Mouse (Mus musculus) midbrain, postnatal 0 days (tissue): ENCODE results near the gene Zkscan14. TPM values are rescaled to one million over a fixed set of nuclear protein-coding genes. Genes with fewer than 3 reads are reported as not detected.
"Not testable (repeated sequence)": the region's sequence is repeated elsewhere in the genome, so short reads cannot be mapped to it uniquely, and the experiment has no call there.

ENCODE experiments used
- ATAC-seq: fragments of 200-750 bp; cut with Nextera tagmentation; 2 replicates; pipeline ENCODE4 v1.8.0; 2017; ENCODE audit warnings: moderate number of reproducible peaks, mild to moderate bottlenecking, moderate TSS enrichment, moderate library complexity; ENCODE audit not compliant: low FRiP score
- DNase-seq: peaks from one replicate; pipeline ENCODE4 v3.0.0-alpha.2; 2015; ENCODE audit warnings: low spot score
- H3K27ac ChIP-seq: fragments of 300-500 bp; sonication (generic); 2 replicates; pipeline ENCODE4 v1.5.1; 2014; ENCODE audit warnings: low read depth, mild to moderate bottlenecking, low read length, mixed read lengths
- H3K27me3 ChIP-seq: fragments of 300-500 bp; sonication (generic); 2 replicates; pipeline ENCODE4 v1.6.1; 2014; ENCODE audit warnings: low read length, control low read depth, mixed read lengths; ENCODE audit not compliant: insufficient read depth
- H3K36me3 ChIP-seq: fragments of 300-500 bp; sonication (generic); 2 replicates; pipeline ENCODE4 v1.6.1; 2014; ENCODE audit warnings: low read length, control low read depth, mixed read lengths; ENCODE audit not compliant: insufficient read depth
- H3K4me1 ChIP-seq: fragments of 300-500 bp; sonication (generic); 2 replicates; pipeline ENCODE4 v1.6.1; 2014; ENCODE audit warnings: mild to moderate bottlenecking, control low read depth, antibody characterized with exemption, low read length, mixed read lengths; ENCODE audit not compliant: insufficient read depth
- H3K4me2 ChIP-seq: fragments of 300-500 bp; sonication (generic); 2 replicates; pipeline ENCODE4 v1.6.1; 2014; ENCODE audit warnings: low read depth, mild to moderate bottlenecking, low read length, mixed read lengths; ENCODE audit not compliant: poor library complexity, severe bottlenecking
- H3K4me3 ChIP-seq: fragments of 300-500 bp; sonication (generic); 2 replicates; pipeline ENCODE4 v1.5.1; 2014; ENCODE audit warnings: low read depth, mild to moderate bottlenecking, low read length, moderate library complexity
- H3K9ac ChIP-seq: fragments of 300-500 bp; sonication (generic); replicated peaks from 2 replicates; pipeline ENCODE4 v1.6.1; 2014; ENCODE audit warnings: mild to moderate bottlenecking, low read length, moderate library complexity, mixed read lengths; ENCODE audit not compliant: poor library complexity, severe bottlenecking
- H3K9me3 ChIP-seq: fragments of 300-500 bp; sonication (generic); 2 replicates; pipeline ENCODE4 v1.6.1; 2016; ENCODE audit warnings: low read length, control low read depth
- CTCF ChIP-seq: IDR thresholded peaks from 2 replicates; pipeline ENCODE4 v1.5.1; 2016; ENCODE audit warnings: antibody characterized with exemption, mild to moderate bottlenecking
- WGBS: fragments of 180-500 bp; shearing (Covaris S2); extraction: QIAGEN DNeasy Blood & Tissue Kit; methylation state at CpG from one replicate; pipeline ENCODE4 v1.1.7; 2014; 5-methylcytosine and 5-hydroxymethylcytosine counted together
- polyA plus RNA-seq: library from polyadenylated mRNA; unstranded; fragments of >200 nt; fragmentation: Nextera tagmentation; extraction: Ambion mirVana; gene quantifications from 2 replicates; pipeline ENCODE4 v1.2.1, GENCODE M21; 2015
- total RNA-seq: library from RNA; depleted of rRNA; stranded (reverse); fragments of >200 nt; gene quantifications from 2 replicates; pipeline ENCODE4 v1.2.3, GENCODE M21; 2014; rRNA removed

Gene Zkscan14
- total RNA-seq (6.6 and 11.1 TPM in 2 replicates), polyA plus RNA-seq (9.9 and 11.1 TPM in 2 replicates)

DNA sequence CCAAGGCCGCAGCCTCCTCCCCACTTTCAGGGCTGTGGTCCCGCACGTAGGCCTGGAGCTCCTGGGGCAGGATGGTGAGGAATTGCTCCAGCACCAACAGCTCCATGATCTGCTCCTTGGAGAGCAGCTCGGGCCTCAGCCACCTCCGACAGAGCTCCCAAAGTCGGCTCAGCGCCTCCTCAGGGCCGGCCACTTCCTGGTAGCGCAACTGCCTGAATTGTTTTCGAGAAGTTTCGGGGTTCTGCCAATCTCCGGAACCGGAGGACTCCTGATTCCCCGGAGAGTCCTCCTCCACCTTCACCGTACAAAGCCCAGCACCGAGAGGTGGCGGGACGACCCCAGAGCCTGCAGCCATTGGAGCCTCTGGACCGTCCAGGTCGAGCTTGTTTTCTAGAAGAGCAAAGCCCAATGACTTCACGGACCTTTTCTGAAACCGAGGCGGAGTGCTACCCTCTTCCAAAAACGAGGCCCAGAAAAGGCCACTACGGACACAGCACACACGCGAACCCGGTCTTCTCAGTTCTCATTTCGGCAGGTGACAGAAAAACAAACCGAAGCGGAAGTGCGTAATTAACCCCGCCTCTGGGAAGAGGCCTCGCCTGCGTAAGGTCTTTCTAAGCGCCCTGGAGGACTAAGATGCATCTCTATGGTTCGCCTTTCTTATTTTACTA lies at the start of gene Zkscan14:
Gene Zkscan14, minus strand, starts transcription at position 548 of the 671 bp plus-strand sequence.
- Histone ChIP-seq H3K4me2 (peak within 1 kb of the TSS; percentile 93), H3K27ac (peak within 1 kb of the TSS; percentile 69), H3K9me3 (no peaks in the 10 kb centered on the region), H3K9ac (peak within 1 kb of the TSS; percentile 74), H3K36me3 (peaks cover 4% of the 10 kb centered on the region; the same call in 1 of the 2 replicates), H3K4me3 (peak within 1 kb of the TSS; percentile 62), H3K27me3 (no peaks in the 10 kb centered on the region), H3K4me1 (peaks cover 10% of the 10 kb centered on the region; the same call in 1 of the 2 replicates)
- 2% methylated on average over 37 of the region's 37 CpGs for WGBS
- TF ChIP-seq CTCF, result no peak
- ATAC-seq (peak; percentile 25; the same call in 1 of the 2 replicates), DNase-seq (peak; percentile 96)

DNA sequence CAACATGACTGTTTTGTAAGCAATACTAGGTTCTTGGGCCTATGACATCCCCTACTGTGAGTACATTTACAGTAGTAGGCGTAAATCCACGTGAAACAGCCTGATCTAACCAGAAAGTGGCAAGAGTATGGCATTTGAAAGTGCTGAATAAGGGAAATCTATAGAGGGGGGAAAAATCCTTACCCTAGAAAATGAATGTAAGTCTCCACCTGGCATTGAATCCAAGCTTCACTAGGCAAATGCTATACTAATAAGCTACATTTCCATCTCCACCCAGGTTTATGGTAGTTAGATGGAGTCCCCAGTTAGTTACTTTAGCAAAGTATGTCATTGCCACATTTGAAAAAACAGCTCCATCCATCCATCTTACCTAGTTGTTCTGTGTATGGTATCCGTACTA lies 47.9 kb upstream of the Zkscan14 start:
- WGBS, result 96% methylated on average over 3 of the region's 3 CpGs
- H3K36me3 ChIP-seq, result peaks cover 6% of the 10 kb centered on the region; the same call in 1 of the 2 replicates

DNA sequence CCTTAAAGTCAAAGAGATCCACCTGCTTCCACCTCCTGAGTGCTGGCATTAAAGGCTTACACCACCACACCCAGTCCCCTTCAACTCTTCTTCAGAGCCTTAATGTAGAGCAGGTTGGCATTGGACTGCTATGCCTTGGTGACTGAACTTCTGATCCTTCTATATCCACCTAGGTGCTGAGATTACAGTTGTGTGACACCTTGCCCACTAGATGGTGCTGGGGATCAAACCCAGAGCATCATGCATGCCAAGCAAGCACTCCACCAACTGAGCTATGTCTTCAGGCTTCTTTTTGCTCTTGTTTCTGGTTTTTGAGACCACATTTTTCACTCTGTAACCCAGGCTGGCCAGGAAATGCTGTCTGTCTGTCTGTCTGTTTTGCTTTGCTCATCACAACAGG lies 33.0 kb upstream of the Zkscan14 start:
- no peak overlapping the region for H3K9ac ChIP-seq
- ATAC-seq (no peak), DNase-seq (peak; percentile 46)
- H3K27me3 ChIP-seq, result no peaks in the 10 kb centered on the region
- H3K4me3 ChIP-seq, result no peak overlapping the region
- no peak overlapping the region for H3K27ac ChIP-seq
- peak; percentile 77 for TF ChIP-seq CTCF
- H3K36me3 ChIP-seq, result peaks cover 47% of the 10 kb centered on the region
- H3K4me2 ChIP-seq, result no peak overlapping the region
- peaks cover 5% of the 10 kb centered on the region for H3K4me1 ChIP-seq
- no peaks in the 10 kb centered on the region for H3K9me3 ChIP-seq

More for the DNA sequence above, 47.9 kb upstream of the Zkscan14 start:
- no peak overlapping the region for H3K27ac ChIP-seq
- H3K9ac ChIP-seq, result no peak overlapping the region
- TF ChIP-seq CTCF, result no peak
- H3K9me3 ChIP-seq, result no peaks in the 10 kb centered on the region
- H3K27me3 ChIP-seq, result no peaks in the 10 kb centered on the region
- no peaks in the 10 kb centered on the region for H3K4me1 ChIP-seq
- no peak overlapping the region for H3K4me2 ChIP-seq
- no peak overlapping the region for H3K4me3 ChIP-seq
- ATAC-seq (no peak), DNase-seq (no peak)

DNA sequence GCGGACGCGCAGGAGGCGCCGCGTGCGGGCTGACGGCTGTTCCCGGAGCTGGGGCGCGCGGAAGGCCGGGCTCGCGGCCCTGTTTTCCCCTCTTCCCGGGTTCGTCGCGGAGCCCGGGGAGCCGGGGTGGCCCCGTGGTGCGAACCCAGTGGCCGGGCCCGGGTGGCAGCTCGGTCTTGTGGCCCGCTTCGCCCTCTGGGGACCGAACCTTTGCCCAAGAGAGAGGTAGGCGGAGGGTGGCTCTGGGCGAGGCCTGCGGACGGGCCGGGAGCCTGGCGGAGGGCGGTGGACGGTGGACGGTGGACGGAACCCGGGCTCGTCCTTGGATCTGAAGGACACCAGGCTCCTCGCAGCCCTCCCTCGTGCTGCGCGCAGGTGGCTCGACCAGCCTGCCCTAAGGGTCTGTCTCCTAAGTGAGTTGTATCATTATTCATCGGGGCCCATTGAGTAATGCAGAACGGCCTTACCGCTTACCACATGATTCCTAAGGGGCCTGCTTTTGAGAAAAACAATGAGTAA lies 30.3 kb upstream of the Zkscan14 start:
- DNase-seq, result peak; percentile 9
- WGBS, result under 1% methylated on average over 45 of the region's 49 CpGs

DNA sequence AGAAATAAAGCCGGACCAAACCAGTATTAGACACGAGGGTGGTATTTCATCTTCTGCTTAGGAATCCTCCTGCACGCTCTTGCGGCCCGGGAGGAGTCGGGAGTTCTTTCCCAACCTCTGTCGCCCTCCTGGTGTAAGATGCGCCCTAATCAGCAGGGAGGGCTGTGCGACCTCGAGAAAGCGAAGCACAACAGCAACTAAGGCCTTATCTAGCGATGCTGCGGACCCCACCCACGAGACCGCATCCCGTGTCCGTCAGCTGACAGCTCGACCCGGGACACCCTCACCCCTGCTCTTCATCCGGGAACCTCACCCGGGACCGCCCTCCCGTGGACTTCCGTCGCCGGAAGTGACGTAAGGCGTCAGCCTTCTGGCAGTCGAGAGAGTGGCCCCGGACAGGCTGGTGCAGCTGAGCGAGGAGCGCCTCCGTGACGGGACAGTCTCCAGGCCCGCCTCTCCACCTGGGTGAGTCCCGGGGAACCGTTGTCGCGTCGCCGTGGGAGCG lies 29.8 kb upstream of the Zkscan14 start, which contains the start of gene Zfp655:
Gene Zfp655, plus strand, starts transcription at position 349 of the 505 bp plus-strand sequence.
- peak; percentile 97 for DNase-seq
- no peaks in the 10 kb centered on the region for H3K27me3 ChIP-seq
- H3K36me3 ChIP-seq, result peaks cover 25% of the 10 kb centered on the region
- peak within 1 kb of the TSS; percentile 92 for H3K4me3 ChIP-seq
- peak; percentile 98 for ATAC-seq
- peak within 1 kb of the TSS; percentile 92 for H3K27ac ChIP-seq
- WGBS, result under 1% methylated on average over 30 of the region's 42 CpGs
- TF ChIP-seq CTCF, result peak; percentile 0; the same call in 1 of the 2 replicates
- H3K4me2 ChIP-seq, result peak within 1 kb of the TSS; percentile 78
- H3K4me1 ChIP-seq, result peaks cover 5% of the 10 kb centered on the region
- no peaks in the 10 kb centered on the region for H3K9me3 ChIP-seq
- peak within 1 kb of the TSS; percentile 100 for H3K9ac ChIP-seq

More for the DNA sequence above, 30.3 kb upstream of the Zkscan14 start:
- peak; percentile 55 for ATAC-seq
- Histone ChIP-seq H3K4me3 (peak overlapping the region; percentile 92), H3K27ac (peak overlapping the region; percentile 92), H3K4me2 (peak overlapping the region; percentile 78), H3K9ac (peak overlapping the region; percentile 100), H3K4me1 (peaks cover 5% of the 10 kb centered on the region), H3K36me3 (peaks cover 27% of the 10 kb centered on the region), H3K9me3 (no peaks in the 10 kb centered on the region), H3K27me3 (no peaks in the 10 kb centered on the region)
- no peak for TF ChIP-seq CTCF

DNA sequence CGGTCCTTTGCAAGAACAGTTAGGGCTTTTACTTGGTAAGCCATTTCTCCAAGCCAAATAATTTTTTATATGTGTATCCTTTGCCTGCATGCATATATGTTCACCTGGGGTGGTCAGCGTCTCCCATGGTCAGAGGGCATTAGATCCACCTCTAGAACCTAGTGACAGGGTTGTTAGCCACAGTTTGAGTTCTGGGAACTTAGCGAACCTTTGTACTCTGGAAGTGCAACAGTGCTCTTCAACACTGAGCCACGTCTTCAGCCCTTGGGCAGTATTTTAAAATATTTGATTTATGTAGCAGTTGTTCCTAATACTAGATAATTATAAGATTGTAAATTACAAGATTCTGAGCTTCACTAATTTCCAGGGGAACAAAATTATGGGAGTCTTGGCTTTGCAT lies 29.0 kb upstream of the Zkscan14 start:
- H3K27ac ChIP-seq, result peak overlapping the region; percentile 92
- 87% methylated on average over 4 of the region's 4 CpGs for WGBS
- ATAC-seq, result no peak

DNA sequence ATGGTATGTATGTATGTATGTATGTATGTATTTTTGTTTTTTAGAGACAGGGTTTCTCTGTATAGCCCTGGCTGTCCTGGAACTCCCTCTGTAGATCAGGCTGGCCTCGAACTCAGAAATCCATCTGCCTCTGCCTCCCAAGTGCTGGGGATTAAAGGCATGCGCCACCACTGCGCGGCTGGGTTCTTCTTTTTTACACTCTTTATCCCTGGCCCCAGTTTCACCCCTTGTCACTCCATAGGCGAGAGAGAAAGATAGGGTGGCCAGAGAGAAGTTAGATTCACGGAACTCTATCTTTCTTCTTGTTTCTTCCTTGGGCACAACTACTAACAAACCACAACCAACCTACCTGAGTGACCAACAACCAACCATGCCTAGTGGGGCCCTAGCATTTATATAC lies 27.6 kb upstream of the Zkscan14 start:
- not testable (repeated sequence) for H3K9ac ChIP-seq, H3K9me3 ChIP-seq, H3K4me3 ChIP-seq, ATAC-seq, H3K4me2 ChIP-seq, H3K27ac ChIP-seq, H3K4me1 ChIP-seq, H3K27me3 ChIP-seq, DNase-seq
- peaks cover 11% of the 10 kb centered on the region for H3K36me3 ChIP-seq
- WGBS, result 83% methylated on average over 6 of the region's 6 CpGs

More for the DNA sequence above, 29.0 kb upstream of the Zkscan14 start:
- no peak for TF ChIP-seq CTCF
- Histone ChIP-seq H3K9me3 (no peaks in the 10 kb centered on the region), H3K27me3 (no peaks in the 10 kb centered on the region), H3K4me1 (peaks cover 5% of the 10 kb centered on the region), H3K9ac (peak overlapping the region; percentile 100; the same call in 1 of the 2 replicates), H3K4me2 (peak overlapping the region; percentile 78), H3K36me3 (peaks cover 18% of the 10 kb centered on the region), H3K4me3 (peak overlapping the region; percentile 92; the same call in 1 of the 2 replicates)
- DNase-seq, result no peak
